10 mouse cellular contexts compared by ENCODE assay signal in the genomic region with DNA sequence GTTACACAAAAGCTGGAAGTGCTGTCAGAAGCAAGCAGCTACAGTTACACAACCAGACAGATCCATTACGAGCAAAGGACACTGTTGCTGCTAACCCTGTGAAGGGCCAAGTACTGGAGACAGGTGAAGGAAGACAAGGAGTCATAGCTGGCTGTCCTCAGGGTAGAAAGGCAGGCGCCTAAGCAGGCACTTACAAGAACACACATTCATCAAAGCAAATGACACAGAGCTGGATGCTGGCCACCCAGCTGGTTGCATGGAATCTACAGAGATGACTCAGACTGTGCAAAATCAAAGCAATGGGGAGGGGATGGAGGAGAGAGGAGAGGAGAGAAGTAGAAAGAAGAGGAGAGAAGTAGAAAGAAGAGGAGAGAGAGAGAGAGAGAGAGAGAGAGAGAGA.
DNase-seq lines count a peak whose midpoint lies in the region; ATAC-seq and TF ChIP-seq lines count a peak whose summit lies in the region.
"Had no signal": no experiment of that assay in that cellular context is flagged by ENCODE, and none has a peak within 500 bp of the region (broad histone marks: within the 10 kb centered on the region; RNA-seq: fewer than 3 reads in every experiment).

No protein-coding gene starts in this region.

- no peak for TF ChIP-seq CTCF in lung, adult 2 months (IDR thresholded peaks at IDR 0.05; ENCODE audit: insufficient read depth, low read length)

- no peaks in the 10 kb centered on the region; the same call in 1 of the 2 replicates for H3K4me1 ChIP-seq in heart, embryonic 12.5 days (replicated peaks)
- no peaks in the 10 kb centered on the region for H3K4me1 ChIP-seq in heart, embryonic 11.5 days (ENCODE audit: control insufficient read depth, insufficient read depth, low read length)
- H3K4me1 ChIP-seq in lung, adult 2 months (ENCODE audit: control insufficient read depth, insufficient read depth, low read length), result no peaks in the 10 kb centered on the region
- no peaks in the 10 kb centered on the region for H3K4me1 ChIP-seq in forebrain, embryonic 11.5 days (replicated peaks; ENCODE audit: control insufficient read depth, insufficient read depth, low read length)
- H3K4me1 ChIP-seq in embryonic facial prominence, embryonic 10.5 days, result peaks cover 3% of the 10 kb centered on the region; the same call in 1 of the 2 replicates
- H3K4me1 ChIP-seq: embryonic facial prominence, embryonic 12.5 days; midbrain, embryonic 15.5 days had no signal

- 0 out of 2 replicates have a peak, but pooled peaks have one; percentile 22 for ATAC-seq in heart, embryonic 12.5 days (ENCODE audit: insufficient number of reproducible peaks, low FRiP score)
- ATAC-seq in heart, embryonic 11.5 days (replicated peaks; ENCODE audit: insufficient number of reproducible peaks, low FRiP score, low TSS enrichment), result no peak
- peak; percentile 47; the same call in 1 of the 2 replicates for ATAC-seq in frontal cortex, adult (ENCODE audit: low TSS enrichment)
- ATAC-seq in forebrain, embryonic 11.5 days (replicated peaks; ENCODE audit: low FRiP score), result no peak
- ATAC-seq: midbrain, embryonic 15.5 days had no signal

- WGBS in heart, embryonic 12.5 days, result 62% methylated on average over 2 of the region's 2 CpGs
- 67% methylated on average over 2 of the region's 2 CpGs for WGBS in heart, embryonic 11.5 days (ENCODE audit: insufficient replicate concordance)
- 53% methylated on average over 2 of the region's 2 CpGs for WGBS in lung, adult 2 months
- WGBS in forebrain, embryonic 11.5 days, result 90% methylated on average over 2 of the region's 2 CpGs
- 88% methylated on average over 2 of the region's 2 CpGs for WGBS in embryonic facial prominence, embryonic 10.5 days

- H3K9me3 ChIP-seq in heart, embryonic 12.5 days (replicated peaks), result no peaks in the 10 kb centered on the region
- no peaks in the 10 kb centered on the region for H3K9me3 ChIP-seq in heart, embryonic 11.5 days (replicated peaks; ENCODE audit: control insufficient read depth, low read length)
- H3K9me3 ChIP-seq in forebrain, embryonic 11.5 days (ENCODE audit: control insufficient read depth, low read length), result no peaks in the 10 kb centered on the region
- H3K9me3 ChIP-seq in embryonic facial prominence, embryonic 10.5 days, result no peaks in the 10 kb centered on the region
- H3K9me3 ChIP-seq: embryonic facial prominence, embryonic 12.5 days; midbrain, embryonic 15.5 days had no signal

- no peak overlapping the region for H3K4me3 ChIP-seq in heart, embryonic 12.5 days
- no peak overlapping the region for H3K4me3 ChIP-seq in heart, embryonic 11.5 days (ENCODE audit: low read depth, low read length)
- H3K4me3 ChIP-seq in lung, adult 2 months (replicated peaks; ENCODE audit: extremely low read depth, low read depth, low read length), result no peak overlapping the region
- no peak overlapping the region for H3K4me3 ChIP-seq in forebrain, embryonic 11.5 days (ENCODE audit: low read depth, low read length)
- H3K4me3 ChIP-seq in embryonic facial prominence, embryonic 10.5 days, result no peak overlapping the region
- H3K4me3 ChIP-seq: embryonic facial prominence, embryonic 12.5 days; midbrain, embryonic 15.5 days had no signal

- no peak overlapping the region for H3K27ac ChIP-seq in heart, embryonic 12.5 days (ENCODE audit: poor library complexity, severe bottlenecking)
- H3K27ac ChIP-seq in heart, embryonic 11.5 days (ENCODE audit: low read depth, low read length), result no peak overlapping the region
- no peak overlapping the region for H3K27ac ChIP-seq in forebrain, embryonic 11.5 days (ENCODE audit: low read depth, low read length)
- no peak overlapping the region for H3K27ac ChIP-seq in embryonic facial prominence, embryonic 10.5 days (replicated peaks)
- H3K27ac ChIP-seq: embryonic facial prominence, embryonic 12.5 days; midbrain, embryonic 15.5 days had no signal

- no peaks in the 10 kb centered on the region for H3K36me3 ChIP-seq in heart, embryonic 12.5 days
- no peaks in the 10 kb centered on the region for H3K36me3 ChIP-seq in heart, embryonic 11.5 days (ENCODE audit: control insufficient read depth, insufficient read depth, low read length)
- H3K36me3 ChIP-seq in forebrain, embryonic 11.5 days (ENCODE audit: control insufficient read depth, insufficient read depth, low read length), result no peaks in the 10 kb centered on the region
- H3K36me3 ChIP-seq in embryonic facial prominence, embryonic 10.5 days (replicated peaks), result no peaks in the 10 kb centered on the region
- H3K36me3 ChIP-seq: embryonic facial prominence, embryonic 12.5 days; midbrain, embryonic 15.5 days had no signal

- TF ChIP-seq POLR2A in lung, adult 2 months (IDR thresholded peaks at IDR 0.05; ENCODE audit: borderline replicate concordance, extremely low read depth, low read depth, low read length), result no peak

- peak; percentile 98 for DNase-seq in 3T3-L1 (ENCODE audit: low read depth, low spot score)
- peak; percentile 5 for DNase-seq in lung, adult 2 months
- DNase-seq in forebrain, embryonic 11.5 days (ENCODE audit: low spot score), result no peak
- DNase-seq in spleen, adult 18-20 months, result no peak
- no peak for DNase-seq in embryonic facial prominence, embryonic 10.5 days (ENCODE audit: low spot score)

- H3K27me3 ChIP-seq in heart, embryonic 12.5 days (replicated peaks), result no peaks in the 10 kb centered on the region
- H3K27me3 ChIP-seq in heart, embryonic 11.5 days (ENCODE audit: control insufficient read depth, insufficient read depth, low read length), result no peaks in the 10 kb centered on the region
- no peaks in the 10 kb centered on the region for H3K27me3 ChIP-seq in forebrain, embryonic 11.5 days (ENCODE audit: control insufficient read depth, insufficient read depth, low read length)
- no peaks in the 10 kb centered on the region for H3K27me3 ChIP-seq in embryonic facial prominence, embryonic 10.5 days (replicated peaks; ENCODE audit: low read depth, poor library complexity, severe bottlenecking)
- H3K27me3 ChIP-seq: embryonic facial prominence, embryonic 12.5 days; midbrain, embryonic 15.5 days had no signal

- no peak overlapping the region for H3K4me2 ChIP-seq in heart, embryonic 12.5 days
- H3K4me2 ChIP-seq in heart, embryonic 11.5 days, result no peak overlapping the region
- H3K4me2 ChIP-seq in forebrain, embryonic 11.5 days (ENCODE audit: low read depth, low read length, severe bottlenecking), result no peak overlapping the region
- H3K4me2 ChIP-seq: embryonic facial prominence, embryonic 12.5 days; midbrain, embryonic 15.5 days had no signal

- no peak overlapping the region for H3K9ac ChIP-seq in heart, embryonic 12.5 days
- no peak overlapping the region for H3K9ac ChIP-seq in heart, embryonic 11.5 days (ENCODE audit: low read depth, low read length)
- no peak overlapping the region for H3K9ac ChIP-seq in forebrain, embryonic 11.5 days (ENCODE audit: low read length)
- H3K9ac ChIP-seq: embryonic facial prominence, embryonic 12.5 days; midbrain, embryonic 15.5 days had no signal

Comparison
In these comparisons a context has a peak if more than half of its experiments do, and no peak if none do; other contexts are left out.
1. ATAC-seq: peak in heart, embryonic 12.5 days (single experiment) and frontal cortex, adult (single experiment); none in heart, embryonic 11.5 days (single experiment) and forebrain, embryonic 11.5 days (single experiment).
2. DNase-seq: peak in 3T3-L1 (single experiment) and lung, adult 2 months (single experiment); none in forebrain, embryonic 11.5 days (single experiment), spleen, adult 18-20 months (0 of 2) and embryonic facial prominence, embryonic 10.5 days (single experiment).